Mouse (Mus musculus): Measurements from ENCODE around the gene Gm20388.

Gene Gm20388

GRCm38 (mm10) chr8:122853340-122853771, 2942.7 kb downstream of the Gm20388 start:
- DNase-seq: no peak

- no peak for DNase-seq
These were observed 2943.7 kb downstream of the Gm20388 start for GRCm38 (mm10) chr8:122854388-122854787.

GRCm38 (mm10) chr8:122855123-122855522, 2944.5 kb downstream of the Gm20388 start:
- no peak for DNase-seq

GRCm38 (mm10) chr8:122856288-122856687, 2945.6 kb downstream of the Gm20388 start:
- DNase-seq: no peak

- DNase-seq: no peak
These were observed 2949.2 kb downstream of the Gm20388 start for GRCm38 (mm10) chr8:122859843-122860242.

GRCm38 (mm10) chr8:122864719-122865129, 2954.1 kb downstream of the Gm20388 start:
- no peak for DNase-seq

GRCm38 (mm10) chr8:122865441-122865840, 2954.8 kb downstream of the Gm20388 start:
- DNase-seq: no peak

GRCm38 (mm10) chr8:122866231-122866630, 2955.6 kb downstream of the Gm20388 start:
- DNase-seq: no peak

- no peak for DNase-seq
These were observed 2957.3 kb downstream of the Gm20388 start for GRCm38 (mm10) chr8:122867982-122868381.

GRCm38 (mm10) chr8:122870377-122870863, 2959.8 kb downstream of the Gm20388 start:
- DNase-seq: peak in 1 of 2 experiments; percentile 9

- DNase-seq: no peak
These were observed 2961.0 kb downstream of the Gm20388 start for GRCm38 (mm10) chr8:122871663-122872062.

GRCm38 (mm10) chr8:122873171-122873570, 2962.5 kb downstream of the Gm20388 start:
- no peak for DNase-seq

GRCm38 (mm10) chr8:122875186-122875585, 2964.5 kb downstream of the Gm20388 start:
- no peak for DNase-seq

- no peak for DNase-seq
These were observed 2967.6 kb downstream of the Gm20388 start for GRCm38 (mm10) chr8:122878231-122878630.

GRCm38 (mm10) chr8:122880302-122880701, 2969.7 kb downstream of the Gm20388 start:
- no peak for DNase-seq

GRCm38 (mm10) chr8:122883671-122884070, 2973.0 kb downstream of the Gm20388 start:
- no peak for DNase-seq

GRCm38 (mm10) chr8:122891440-122891839, 2980.8 kb downstream of the Gm20388 start:
- DNase-seq: no peak

GRCm38 (mm10) chr8:122893451-122893850, 2982.8 kb downstream of the Gm20388 start:
- DNase-seq: no peak

- no peak for DNase-seq
These were observed 2985.7 kb downstream of the Gm20388 start for GRCm38 (mm10) chr8:122896317-122896716.

GRCm38 (mm10) chr8:122897200-122897599, 2986.6 kb downstream of the Gm20388 start:
- no peak for DNase-seq

- DNase-seq: no peak
These were observed 2987.4 kb downstream of the Gm20388 start for GRCm38 (mm10) chr8:122898018-122898417.

- DNase-seq: no peak
These were observed 2987.8 kb downstream of the Gm20388 start for GRCm38 (mm10) chr8:122898473-122898872.

GRCm38 (mm10) chr8:122899085-122899484, 2988.4 kb downstream of the Gm20388 start:
- no peak for DNase-seq

GRCm38 (mm10) chr8:122901476-122901875, 2990.8 kb downstream of the Gm20388 start:
- no peak for DNase-seq

- peak in 1 of 2 experiments; percentile 20 for DNase-seq
These were observed 2991.4 kb downstream of the Gm20388 start for GRCm38 (mm10) chr8:122901892-122902515.

Data from kidney, adult 8-10 months (tissue).